Mouse (Mus musculus) c-Kit-positive CD71-positive TER-119-negative erythroid progenitor cells, embryonic 14.5 days (primary cell): ENCODE measurements around the gene Farp1.

ENCODE experiments used
- DNase-seq: peaks from one replicate; pipeline ENCODE4 v3.0.0-alpha.2; 2013; ENCODE audit warnings: low read depth

Farp1 gene

DNA sequence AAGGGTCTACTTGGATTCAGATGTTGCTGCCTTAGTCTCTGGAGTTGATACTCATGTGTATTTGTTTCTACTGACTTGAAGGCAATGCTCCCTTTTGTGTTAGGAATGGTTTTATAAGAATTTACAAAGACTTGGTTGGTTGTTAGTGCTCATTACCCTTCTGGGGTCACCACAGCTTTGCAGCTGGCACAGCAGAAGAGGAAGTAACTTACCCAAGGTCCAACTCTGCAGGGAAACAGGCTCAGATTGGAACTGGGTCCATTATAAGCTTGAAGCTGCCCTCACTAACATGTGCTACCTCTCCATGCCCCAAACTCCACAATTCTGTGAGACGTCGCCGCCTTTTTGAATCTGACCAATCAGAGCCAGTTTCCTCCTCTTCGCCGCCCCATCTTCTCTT is 22.8 kb downstream of the Farp1 start:
- DNase-seq: no peak

DNA sequence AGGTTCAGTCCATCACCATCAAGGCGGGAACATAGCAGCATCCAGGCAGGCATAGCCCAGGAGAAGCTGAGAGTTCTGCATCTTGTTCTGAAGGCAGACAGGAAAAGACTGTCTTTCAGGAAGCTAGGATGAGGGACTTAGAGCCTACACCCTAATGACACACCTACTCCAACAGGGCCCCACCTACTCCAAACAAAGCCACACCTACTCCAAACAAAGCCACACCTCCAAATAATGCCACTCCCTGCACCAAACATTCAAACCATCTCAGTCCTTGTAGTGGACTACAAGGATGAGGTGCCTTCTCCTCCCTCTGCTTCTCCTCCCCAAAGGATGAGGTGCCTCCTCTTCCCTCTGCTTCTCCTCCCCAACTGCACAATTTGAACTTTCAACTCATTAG is 23.5 kb downstream of the Farp1 start:
- DNase-seq: no peak

DNA sequence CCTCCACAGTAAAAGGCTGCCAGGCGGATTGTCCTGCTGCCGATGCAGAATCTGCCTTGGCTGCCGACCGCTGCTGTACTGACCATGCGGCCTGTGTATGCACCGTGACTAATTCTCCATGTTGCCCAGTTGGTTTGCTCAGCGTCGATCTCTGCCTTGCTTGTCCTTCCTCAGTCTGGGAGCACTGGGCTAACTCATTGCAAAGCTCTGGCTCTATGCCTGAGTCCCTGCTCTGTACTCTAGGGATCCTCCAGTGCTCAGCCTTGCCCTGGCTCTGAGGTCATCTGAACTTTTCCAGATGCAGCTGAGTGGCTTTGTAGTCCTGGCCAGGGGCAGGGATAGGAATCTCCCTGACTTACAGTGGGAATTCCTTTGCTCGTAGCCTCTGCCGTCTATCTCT is 24.3 kb downstream of the Farp1 start:
- no peak for DNase-seq

DNA sequence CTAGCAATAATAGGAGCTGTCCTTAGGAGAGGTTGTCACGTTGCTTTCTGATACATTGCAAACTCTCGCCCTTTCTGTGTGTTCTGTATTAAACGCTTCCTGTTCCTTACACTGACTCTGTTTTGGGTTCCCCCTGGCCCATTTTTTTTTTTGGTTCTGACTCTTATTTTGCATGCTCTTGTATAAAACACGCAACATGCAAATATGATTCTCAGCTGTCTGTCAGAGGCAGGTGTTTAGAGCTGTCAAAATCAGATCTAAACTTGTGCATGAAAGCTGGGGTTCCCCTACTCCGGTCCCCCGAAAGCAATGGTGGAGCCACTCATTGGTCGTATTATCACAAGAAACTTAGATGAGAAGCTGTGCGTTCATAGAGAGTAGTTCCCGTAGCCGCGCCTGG is 25.5 kb downstream of the Farp1 start:
- DNase-seq: no peak

DNA sequence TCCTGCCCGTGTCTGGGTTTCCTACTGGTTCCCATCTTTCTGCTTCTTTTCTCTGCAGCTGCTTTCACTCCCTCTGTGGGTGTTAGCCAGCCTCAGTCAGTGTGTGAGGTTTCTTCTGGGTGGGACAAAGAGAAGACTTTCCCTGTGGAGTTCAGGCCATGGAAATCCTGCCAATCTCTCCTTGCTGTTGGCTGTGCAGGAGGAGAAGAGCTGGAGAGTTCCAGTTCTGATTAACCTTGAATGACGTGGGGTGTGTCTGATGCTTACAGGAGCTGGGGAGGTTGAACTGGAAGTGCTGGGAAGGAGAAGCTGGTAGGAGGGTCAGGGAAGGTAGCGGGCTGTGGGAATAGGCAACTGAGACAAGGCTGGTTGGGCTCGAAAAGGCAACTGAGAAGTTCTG is 26.7 kb downstream of the Farp1 start:
- DNase-seq: no peak

DNA sequence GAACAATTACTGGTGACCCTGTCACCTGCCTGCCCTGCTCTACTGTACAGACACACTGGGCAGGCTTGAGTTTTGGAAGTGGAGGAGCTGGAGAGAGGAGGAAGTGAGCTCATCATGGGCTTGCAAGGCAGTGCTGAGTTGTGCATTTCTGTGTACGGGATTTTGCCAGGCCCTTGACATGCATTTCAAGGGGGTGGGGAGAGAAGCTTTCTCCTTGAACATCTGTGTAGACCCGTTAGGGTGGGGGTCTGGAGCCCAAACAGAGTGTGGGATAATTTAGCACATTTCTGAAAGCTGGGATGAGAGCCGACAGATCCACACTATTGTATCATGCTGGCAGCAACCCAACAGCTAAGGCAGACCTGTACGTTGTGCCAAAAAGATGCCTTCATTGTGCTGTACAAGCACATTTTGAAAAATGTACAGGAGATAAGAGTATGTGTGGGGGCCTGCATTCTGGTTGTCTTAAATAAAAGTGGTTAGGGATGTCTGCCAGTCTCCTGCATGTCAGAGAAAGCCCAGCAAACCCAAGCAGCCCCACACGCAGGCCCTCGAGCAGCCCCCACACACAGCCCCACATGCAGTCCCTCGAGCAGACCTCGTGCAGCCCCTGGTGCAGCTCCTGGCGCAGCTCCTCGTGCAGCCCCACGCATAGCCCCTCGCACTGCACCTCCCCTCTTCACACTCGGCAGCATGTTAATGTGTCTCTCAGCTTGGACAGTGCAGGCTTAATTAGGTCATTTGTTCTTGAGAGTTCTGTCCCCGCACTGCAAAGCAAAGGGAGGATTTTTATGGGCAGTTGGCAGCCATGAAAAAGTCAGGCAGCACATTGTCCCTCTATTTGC is 27.5 kb downstream of the Farp1 start:
- DNase-seq: no peak

DNA sequence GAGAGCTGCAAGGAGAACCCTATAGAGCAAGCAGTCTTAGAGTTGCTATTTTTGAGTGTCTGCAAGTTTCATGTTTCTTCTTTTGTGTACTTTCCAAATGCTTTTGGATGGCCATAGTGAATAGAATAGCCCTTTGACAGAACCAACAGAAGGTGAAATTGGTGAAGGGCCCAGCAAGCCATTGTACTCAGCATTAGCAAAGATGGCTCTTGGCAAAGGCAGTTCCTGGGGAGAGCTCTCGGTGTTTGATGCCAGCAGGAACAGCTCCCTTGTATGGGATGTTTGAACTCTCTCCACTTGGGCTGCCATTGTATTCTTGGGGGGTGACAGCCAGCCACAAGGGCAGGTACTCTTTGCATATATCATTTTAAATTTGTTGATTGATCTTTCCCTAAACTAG is 29.7 kb downstream of the Farp1 start:
- DNase-seq: no peak

DNA sequence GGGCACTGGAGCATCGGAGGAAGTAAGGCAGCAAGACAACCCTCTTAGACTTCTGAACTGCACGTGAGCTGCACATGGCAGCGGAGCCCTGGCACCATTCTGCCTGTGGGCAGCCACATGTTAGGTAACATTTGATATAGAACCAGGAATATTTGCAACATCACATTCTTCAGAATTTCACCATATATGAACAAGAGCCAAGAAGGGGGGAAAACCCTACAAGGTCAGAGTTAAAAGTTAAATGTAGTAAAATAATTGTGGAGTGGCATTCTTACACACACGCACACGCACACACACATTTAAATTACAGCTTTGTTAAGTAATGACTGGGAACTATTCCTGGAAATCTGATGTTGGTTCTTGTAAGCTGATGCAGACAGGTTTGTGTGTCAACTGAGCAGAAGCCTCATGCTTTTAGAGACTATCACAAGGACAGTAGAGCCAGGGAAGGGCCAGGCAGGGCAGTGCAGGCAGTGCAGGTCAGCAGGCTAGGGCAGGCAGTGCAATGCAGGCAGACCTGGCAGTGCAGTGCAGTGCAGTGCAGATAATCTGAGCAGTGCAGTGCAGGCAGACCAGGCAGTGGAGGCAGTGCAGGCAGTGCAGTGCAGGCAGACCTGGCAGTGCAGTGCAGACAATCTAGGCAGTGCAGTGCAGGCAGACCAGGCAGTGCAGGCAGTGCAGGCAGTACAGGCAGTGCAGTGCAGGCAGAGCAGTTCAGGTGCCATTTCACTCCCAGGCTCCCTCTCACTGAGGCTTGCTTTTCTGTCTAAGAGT is 38.3 kb downstream of the Farp1 start:
- no peak for DNase-seq

DNA sequence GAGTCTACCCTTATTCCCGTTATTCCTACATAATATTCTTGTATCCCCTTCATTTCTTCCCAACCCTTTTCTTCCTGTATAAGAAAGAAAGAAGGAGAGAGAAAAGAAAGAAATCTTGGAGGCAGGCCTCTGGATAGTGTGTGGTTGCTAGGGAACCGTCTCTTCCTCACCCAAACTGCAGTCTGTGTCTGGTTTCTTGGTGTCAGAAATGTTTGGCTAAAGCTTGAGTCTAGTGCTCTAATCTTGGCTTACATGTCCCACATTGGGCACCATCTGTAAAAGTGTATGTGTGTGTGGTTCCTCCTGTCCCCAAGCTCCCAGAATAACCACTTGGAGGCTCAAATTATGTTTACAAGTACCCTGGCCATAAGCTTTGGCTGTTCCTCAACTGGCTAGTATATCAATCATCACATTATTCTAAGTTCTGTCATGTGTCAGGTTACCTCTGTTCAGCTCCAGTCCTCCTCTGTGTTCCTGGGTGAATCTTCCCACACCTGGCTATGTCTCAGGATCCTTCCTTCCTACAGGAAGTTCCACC is 39.3 kb downstream of the Farp1 start:
- no peak for DNase-seq

DNA sequence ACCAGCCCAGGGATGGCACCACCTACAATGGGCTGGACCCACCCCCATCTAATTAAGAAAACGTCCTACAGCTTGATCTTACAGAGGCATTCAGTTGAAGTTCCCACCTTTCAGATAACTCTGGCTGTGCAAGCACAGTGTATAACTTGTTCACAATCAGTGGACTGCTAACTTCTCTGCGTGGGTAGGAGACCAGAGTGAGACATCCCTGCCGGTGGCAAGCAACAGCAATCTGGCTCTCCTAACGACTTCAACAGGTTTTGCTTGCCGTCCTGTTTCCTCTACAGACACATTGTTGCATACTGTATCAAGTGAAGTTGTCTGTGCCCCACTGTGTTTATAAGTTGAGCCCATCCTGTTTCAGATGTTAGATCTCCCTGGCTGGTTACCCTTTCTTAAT is 45.7 kb downstream of the Farp1 start:
- no peak for DNase-seq

DNA sequence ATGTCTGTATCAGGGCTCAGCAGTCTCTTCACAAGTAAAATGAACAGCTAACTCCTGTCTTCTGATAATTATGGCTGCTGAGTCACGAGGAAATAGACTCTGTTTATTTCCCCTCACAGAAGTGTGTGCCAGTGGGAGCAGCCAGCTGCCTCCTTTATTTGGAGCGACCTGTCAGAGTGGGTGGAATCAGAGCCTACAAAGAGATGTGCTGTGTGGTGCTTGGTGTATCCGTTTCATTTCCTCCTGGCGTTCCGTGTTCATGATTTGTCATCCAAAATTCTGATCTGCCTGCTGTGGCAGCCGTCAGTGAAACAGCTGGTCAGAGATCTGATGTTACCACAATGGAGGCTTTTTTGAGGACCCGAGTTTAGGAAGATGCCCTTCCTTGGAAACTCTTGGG is 47.3 kb downstream of the Farp1 start:
- DNase-seq: no peak

DNA sequence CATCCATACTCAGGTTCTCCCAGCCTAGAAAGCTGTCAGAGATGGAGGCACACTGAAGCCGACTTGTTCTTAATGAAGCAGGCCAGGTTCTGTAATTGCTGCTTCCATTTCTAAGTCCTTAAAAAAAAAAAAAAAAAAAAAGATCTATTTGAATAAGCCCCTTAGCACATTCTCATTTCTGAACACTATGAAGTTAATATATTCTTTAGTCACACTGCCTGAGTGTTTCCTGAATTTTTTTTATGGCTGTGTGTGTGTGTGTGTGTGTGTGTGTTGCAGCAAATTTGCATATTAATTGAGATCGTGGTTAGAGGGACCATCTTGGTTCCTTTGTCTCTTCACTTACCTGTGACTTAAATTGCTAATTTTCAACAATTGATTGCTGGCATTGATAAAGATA is 47.8 kb downstream of the Farp1 start:
- DNase-seq: no peak

DNA sequence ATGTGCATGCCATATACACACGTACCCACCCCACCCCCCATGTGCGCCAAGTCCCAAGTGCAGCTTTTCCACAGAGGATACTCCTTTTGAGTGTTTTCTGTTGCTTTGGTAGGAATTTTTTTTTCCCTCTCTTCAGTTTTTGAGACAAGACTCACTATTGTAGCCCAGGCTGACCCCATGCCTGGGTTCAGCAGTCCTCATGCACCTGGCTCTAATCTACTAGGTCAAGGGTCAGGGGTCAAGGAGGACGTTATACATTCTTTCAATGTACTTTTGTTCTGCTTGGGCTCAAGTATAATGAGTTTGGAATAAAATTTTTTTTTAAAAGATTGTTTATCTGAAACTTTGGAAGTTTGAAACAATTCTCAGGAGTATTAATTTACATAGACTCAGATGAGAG is 48.4 kb downstream of the Farp1 start:
- no peak for DNase-seq

DNA sequence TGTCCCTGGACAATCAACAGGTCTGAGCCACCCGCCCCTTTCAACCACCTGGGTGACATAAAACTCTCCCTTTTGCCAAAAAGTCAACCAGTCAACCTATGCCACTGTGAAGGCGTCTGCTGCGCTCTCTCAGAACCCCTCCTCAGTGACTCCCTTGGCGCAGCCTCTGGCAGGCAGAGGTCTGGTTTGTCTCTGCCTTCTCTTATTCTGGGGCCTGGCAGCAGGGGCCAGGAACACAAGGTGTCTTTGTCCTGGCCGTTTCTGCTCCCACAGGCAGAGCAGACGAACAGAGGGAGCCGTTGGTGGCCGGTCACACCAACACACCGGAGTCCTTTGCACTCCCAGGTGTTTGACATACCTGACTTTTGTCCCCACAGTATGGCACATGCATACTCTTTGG is 57.5 kb downstream of the Farp1 start:
- no peak for DNase-seq

DNA sequence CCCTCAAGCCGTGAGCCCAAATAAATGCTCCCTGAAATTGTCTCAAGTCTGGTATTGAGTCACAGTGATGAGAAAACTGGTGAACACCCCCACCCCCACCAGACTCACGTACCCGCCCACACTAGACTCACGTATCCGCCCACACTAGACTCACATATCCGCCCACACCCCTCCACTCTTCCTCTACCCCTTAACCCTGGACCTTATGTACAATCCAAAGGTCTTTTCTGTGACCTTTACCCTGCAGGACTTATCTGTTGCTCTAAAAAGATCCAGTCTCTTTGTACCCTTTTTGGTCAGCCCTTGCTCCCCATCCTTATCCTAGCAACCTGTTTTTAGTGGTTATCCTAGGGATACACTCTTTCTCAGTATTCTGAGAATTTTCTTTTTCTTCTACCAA is 58.9 kb downstream of the Farp1 start:
- no peak for DNase-seq

DNA sequence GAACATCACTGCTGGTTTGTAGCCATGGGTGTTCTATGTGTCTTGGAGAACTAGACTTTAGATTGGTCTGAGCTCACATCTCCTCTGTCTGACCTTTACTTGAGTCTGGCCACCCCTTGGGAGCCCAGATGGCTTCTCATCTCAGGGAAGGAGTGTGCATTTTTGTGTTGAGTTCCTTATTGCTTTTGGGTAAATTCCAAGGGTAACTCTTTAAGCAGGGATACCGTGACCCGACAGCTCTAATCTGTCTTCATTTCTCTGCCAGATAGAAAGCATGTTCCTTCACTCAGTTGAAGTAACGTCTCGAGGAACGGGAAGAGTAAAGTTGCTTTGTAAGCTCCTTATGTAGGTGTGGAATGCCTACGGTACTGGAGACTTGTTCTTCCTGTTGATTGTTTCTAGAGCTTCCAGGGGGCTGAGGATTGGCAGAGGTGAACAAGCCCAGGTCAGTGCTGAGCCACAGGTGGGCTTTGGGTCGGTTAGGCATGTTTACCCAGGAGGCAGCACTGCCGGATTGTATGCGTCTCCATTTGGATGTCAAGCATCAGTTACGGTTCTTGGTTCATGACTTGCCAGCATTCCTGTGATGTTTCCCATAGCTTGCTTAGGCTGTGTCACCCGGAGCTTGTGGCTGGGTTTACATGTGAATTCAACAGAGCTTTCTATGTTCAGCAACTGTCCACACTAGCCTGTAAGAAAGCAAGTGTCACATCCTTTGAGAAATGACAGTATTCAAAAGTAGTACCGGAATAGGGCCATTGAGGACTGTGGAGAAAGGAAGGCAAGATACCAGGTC is 62.8 kb downstream of the Farp1 start:
- DNase-seq: no peak

DNA sequence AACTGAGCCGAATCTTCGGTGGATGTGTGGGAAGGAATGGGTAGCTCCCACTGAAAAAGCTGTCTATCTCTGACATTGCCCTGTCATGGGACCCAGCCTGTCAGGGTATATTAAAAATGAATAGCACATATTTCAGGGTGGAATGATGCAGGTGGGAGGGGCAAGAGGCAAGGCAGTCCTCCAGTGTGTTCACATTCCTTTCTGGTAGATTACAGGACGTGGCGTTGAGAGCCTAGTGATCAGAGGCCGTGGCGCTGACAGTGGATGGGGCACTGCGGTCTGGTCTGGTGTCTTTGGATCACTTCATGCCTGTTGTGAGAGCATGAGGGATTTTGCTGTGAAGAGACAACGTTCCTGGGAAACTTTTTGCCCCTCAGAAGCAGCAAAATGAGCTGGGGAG is 64.1 kb downstream of the Farp1 start:
- DNase-seq: no peak

DNA sequence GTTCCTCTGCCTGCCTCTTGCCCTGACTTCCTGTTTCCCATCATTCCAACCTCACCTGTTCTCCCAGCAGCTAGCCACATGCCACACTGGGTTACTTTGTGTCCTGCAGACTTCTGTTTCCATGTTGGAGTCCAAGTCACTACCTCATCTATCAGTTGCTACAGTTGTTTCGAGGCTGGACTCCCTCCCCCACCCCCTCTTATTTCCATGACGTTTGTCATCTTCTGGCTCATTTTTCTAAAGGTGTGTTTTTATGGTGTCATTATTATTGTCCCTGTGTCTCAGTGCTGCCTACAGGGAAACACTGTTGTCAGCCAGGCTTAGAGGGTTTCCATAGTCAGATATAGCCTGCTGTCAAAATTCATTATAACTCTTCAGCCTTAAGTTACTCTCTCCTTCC is 64.9 kb downstream of the Farp1 start:
- no peak for DNase-seq

DNA sequence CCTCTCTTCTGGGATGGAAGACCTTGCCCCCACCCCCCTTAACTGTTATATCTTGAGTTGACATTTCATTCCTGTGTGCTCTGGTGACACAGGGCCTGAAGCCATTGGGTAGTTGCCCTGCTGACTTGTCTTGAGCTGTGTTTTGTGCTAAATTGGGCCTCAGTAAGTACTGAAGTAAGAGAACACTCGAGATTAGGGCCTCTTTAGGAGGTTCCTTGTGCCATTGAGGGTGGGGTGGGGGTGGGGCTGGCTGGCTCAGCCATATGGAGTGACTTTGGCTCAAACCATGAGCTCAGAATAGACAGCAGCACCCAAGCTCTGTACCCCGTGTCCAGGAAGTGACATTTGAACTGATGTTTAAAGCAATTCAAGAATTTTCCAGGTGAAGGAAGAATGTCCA is 65.8 kb downstream of the Farp1 start:
- DNase-seq: no peak

DNA sequence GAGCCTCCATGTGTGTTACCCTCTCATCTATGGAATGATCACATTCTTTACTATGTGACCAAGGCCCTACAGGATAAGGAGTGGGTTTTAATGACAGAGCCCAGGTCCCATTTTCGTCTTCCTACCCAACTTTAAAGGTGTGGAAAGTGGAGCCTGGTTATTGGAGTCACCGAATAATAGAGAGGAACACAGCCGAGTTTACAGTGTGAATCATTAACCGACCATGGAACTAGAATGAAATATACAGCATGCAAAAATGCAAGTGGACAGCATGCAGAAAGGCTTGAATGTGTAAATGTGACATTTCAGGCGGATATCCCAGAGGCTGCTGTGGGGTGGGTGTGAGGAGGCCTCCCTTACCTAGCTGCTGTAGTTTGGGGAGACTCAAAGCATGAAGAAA is 66.5 kb downstream of the Farp1 start:
- no peak for DNase-seq

DNA sequence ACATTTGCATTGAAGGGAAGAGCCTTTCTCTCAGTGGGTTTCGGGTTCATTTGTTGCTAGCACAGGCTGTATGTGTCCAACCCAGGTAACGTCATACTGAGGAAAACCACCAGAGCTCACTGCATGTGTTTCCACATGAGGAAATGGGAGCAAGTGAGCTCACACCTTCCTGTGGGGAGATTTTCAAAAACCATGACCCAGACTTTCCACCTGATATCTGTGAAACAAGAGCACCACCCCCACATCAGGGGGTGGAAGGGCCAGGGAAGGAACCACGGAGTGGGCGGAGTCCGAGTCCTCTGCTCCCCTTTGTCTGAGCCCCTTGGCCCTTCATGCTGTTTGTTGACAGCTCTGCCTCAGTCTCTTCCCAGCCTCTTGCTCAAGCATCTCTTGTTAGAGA is 67.6 kb downstream of the Farp1 start:
- no peak for DNase-seq

DNA sequence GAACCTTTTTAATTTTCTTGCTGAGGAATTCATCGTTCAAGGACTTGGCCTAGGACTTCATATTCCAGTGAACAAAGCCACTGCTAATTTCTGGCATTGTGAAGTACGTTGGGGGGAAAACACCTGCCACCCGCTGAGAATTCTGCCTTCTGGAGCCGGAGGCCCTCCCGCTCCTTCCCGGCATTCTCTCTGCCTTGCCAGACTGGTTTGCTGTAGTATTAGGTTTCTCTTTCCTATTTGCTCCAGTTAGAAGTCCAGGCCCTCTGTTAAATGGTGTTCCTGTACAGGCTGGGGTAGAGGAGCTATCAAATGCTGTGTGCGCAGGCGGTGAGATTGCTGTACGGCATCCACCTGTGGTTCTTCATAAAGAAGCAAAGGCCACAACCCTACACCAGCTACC is 68.5 kb downstream of the Farp1 start:
- no peak for DNase-seq
